Mouse (Mus musculus) spleen, adult 2 months (tissue): ENCODE results near the gene Rimkla.

ENCODE experiments used
- CTCF ChIP-seq: fragments of 200-500 bp; IDR thresholded peaks from 2 replicates; pipeline ENCODE4 v1.5.1; 2011; ENCODE audit warnings: mild to moderate bottlenecking, inconsistent platforms; ENCODE audit not compliant: insufficient read depth, insufficient read length, insufficient replicate concordance; ENCODE audit errors: extremely low read depth
- POLR2A ChIP-seq: fragments of 200-500 bp; IDR thresholded peaks from 2 replicates; pipeline ENCODE4 v1.6.1; 2011; ENCODE audit warnings: low read depth, low read length, inconsistent platforms

DNA sequence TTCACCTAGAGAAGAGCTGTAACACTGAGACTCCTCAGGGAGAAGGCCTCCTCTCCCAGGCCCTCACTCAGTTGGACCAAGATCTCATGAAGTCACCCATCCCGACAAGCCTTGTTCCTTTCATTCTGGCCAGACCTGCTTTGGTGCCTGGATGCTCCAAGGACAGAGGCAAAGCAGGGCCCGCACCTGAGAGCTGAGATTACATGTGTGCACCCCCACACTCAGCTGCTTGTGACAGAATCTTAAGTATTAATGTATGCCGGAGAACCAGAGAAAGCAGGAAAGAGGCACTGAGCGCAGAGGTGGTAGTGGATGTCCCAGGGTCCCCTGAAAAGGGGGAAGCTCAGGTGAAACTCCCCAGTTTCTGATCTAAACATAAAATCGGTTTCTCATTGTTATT is 39.3 kb downstream of the Rimkla start:
- TF ChIP-seq POLR2A (no peak), CTCF (no peak)
